Mouse (Mus musculus): Measurements from ENCODE around the gene Epop.

DNA sequence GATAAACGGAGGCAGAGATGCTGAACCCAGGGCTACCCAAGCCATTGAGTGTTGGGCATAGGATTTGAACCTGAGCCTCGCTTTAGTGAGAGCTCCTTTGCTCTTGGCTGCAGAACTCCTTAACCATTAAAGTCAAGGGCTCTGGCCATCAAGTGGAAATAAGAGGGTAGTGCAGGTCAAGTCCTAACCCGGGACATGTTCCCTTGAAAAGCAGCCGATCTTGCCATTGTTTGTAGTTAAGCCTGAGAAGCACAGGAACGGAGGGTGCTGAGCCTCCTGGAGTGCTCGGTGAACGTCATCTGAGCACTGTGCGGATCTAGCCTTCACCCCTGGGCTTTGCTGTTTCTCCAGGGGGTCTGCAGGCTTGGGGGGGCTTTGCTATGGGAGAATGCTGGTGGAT lies 48.3 kb upstream of the Epop start:
- TF ChIP-seq CTCF (IDR thresholded peaks at IDR 0.05; ENCODE audit: control insufficient read depth, insufficient read depth, insufficient read length) (no peak), MYOD1 (IDR thresholded peaks at IDR 0.05; ENCODE audit: control insufficient read depth, insufficient read length, low read depth) (no peak)

All from C2C12 (cell line).